Mouse (Mus musculus): ENCODE results near the gene Krt5. TPM values are rescaled to one million over a fixed set of nuclear protein-coding genes. Genes with fewer than 3 reads are reported as not detected.
"Not testable (repeated sequence)": the region's sequence is repeated elsewhere in the genome, so short reads cannot be mapped to it uniquely, and the experiment has no call there.

Gene Krt5
- total and polyA plus RNA-seq, 2 experiments = not detected

GRCm38 (mm10) chr15:101699866-101700265, 12.8 kb downstream of the Krt5 start:
- no peak overlapping the region for H3K27ac ChIP-seq (replicated peaks; ENCODE audit: insufficient read depth, low read depth, low read length)
- no peaks in the 10 kb centered on the region for H3K4me1 ChIP-seq (ENCODE audit: control insufficient read depth, insufficient read depth, low read length)
- no peaks in the 10 kb centered on the region for H3K79me2 ChIP-seq (ENCODE audit: control insufficient read depth, insufficient read depth, low read length)
- H3K9ac ChIP-seq (ENCODE audit: low read depth, low read length) = no peak overlapping the region
- no peaks in the 10 kb centered on the region for H3K36me3 ChIP-seq (ENCODE audit: control insufficient read depth, insufficient read depth, low read length)
- H3K4me3 ChIP-seq (ENCODE audit: insufficient read depth, low read depth, low read length) = no peak overlapping the region
- no peaks in the 10 kb centered on the region; the same call in 1 of the 2 replicates for H3K27me3 ChIP-seq (ENCODE audit: control insufficient read depth, insufficient read depth, low read length)
- no peak for DNase-seq (ENCODE audit: extremely low read depth, low read depth, low spot score)
- 83% methylated on average over 8 of the region's 8 CpGs for WGBS
- TF ChIP-seq POLR2A (IDR thresholded peaks at IDR 0.05; ENCODE audit: extremely low read depth, insufficient read depth, low read length) (no peak), CTCF (IDR thresholded peaks at IDR 0.05; ENCODE audit: low read depth, low read length) (no peak)

GRCm38 (mm10) chr15:101699192-101699591, 13.5 kb downstream of the Krt5 start:
- H3K79me2 ChIP-seq (ENCODE audit: control insufficient read depth, insufficient read depth, low read length) = no peaks in the 10 kb centered on the region
- no peaks in the 10 kb centered on the region; the same call in 1 of the 2 replicates for H3K27me3 ChIP-seq (ENCODE audit: control insufficient read depth, insufficient read depth, low read length)
- H3K4me3 ChIP-seq (ENCODE audit: insufficient read depth, low read depth, low read length) = no peak overlapping the region
- no peak overlapping the region for H3K9ac ChIP-seq (ENCODE audit: low read depth, low read length)
- no peaks in the 10 kb centered on the region for H3K36me3 ChIP-seq (ENCODE audit: control insufficient read depth, insufficient read depth, low read length)
- no peak for TF ChIP-seq POLR2A (IDR thresholded peaks at IDR 0.05; ENCODE audit: extremely low read depth, insufficient read depth, low read length)
- no peak for TF ChIP-seq CTCF (IDR thresholded peaks at IDR 0.05; ENCODE audit: low read depth, low read length)
- no peaks in the 10 kb centered on the region for H3K4me1 ChIP-seq (ENCODE audit: control insufficient read depth, insufficient read depth, low read length)
- WGBS = 37% methylated on average over 3 of the region's 3 CpGs
- no peak for DNase-seq (ENCODE audit: extremely low read depth, low read depth, low spot score)
- H3K27ac ChIP-seq (replicated peaks; ENCODE audit: insufficient read depth, low read depth, low read length) = no peak overlapping the region

GRCm38 (mm10) chr15:101697326-101698188, 15.1 kb downstream of the Krt5 start:
- 62% methylated on average over 8 of the region's 8 CpGs for WGBS
- no peaks in the 10 kb centered on the region for H3K4me1 ChIP-seq (ENCODE audit: control insufficient read depth, insufficient read depth, low read length)
- H3K27me3 ChIP-seq (ENCODE audit: control insufficient read depth, insufficient read depth, low read length) = no peaks in the 10 kb centered on the region; the same call in 1 of the 2 replicates
- H3K4me3 ChIP-seq (ENCODE audit: insufficient read depth, low read depth, low read length) = no peak overlapping the region
- DNase-seq (ENCODE audit: extremely low read depth, low read depth, low spot score) = no peak
- H3K9ac ChIP-seq (ENCODE audit: low read depth, low read length) = no peak overlapping the region
- H3K79me2 ChIP-seq (ENCODE audit: control insufficient read depth, insufficient read depth, low read length) = no peaks in the 10 kb centered on the region
- TF ChIP-seq CTCF (IDR thresholded peaks at IDR 0.05; ENCODE audit: low read depth, low read length) (no peak), POLR2A (IDR thresholded peaks at IDR 0.05; ENCODE audit: extremely low read depth, insufficient read depth, low read length) (no peak)
- no peak overlapping the region for H3K27ac ChIP-seq (replicated peaks; ENCODE audit: insufficient read depth, low read depth, low read length)
- H3K36me3 ChIP-seq (ENCODE audit: control insufficient read depth, insufficient read depth, low read length) = no peaks in the 10 kb centered on the region

- H3K4me1 ChIP-seq (ENCODE audit: control insufficient read depth, insufficient read depth, low read length) = no peaks in the 10 kb centered on the region
- no peak within 1 kb of the TSS for H3K4me3 ChIP-seq (ENCODE audit: insufficient read depth, low read depth, low read length)
- no peaks in the 10 kb centered on the region; the same call in 1 of the 2 replicates for H3K27me3 ChIP-seq (ENCODE audit: control insufficient read depth, insufficient read depth, low read length)
- H3K36me3 ChIP-seq (ENCODE audit: control insufficient read depth, insufficient read depth, low read length) = no peaks in the 10 kb centered on the region
- H3K9ac ChIP-seq (ENCODE audit: low read depth, low read length) = no peak within 1 kb of the TSS
- DNase-seq (ENCODE audit: extremely low read depth, low read depth, low spot score) = no peak
- 69% methylated on average over 5 of the region's 5 CpGs for WGBS
- TF ChIP-seq CTCF (IDR thresholded peaks at IDR 0.05; ENCODE audit: low read depth, low read length) (no peak), POLR2A (IDR thresholded peaks at IDR 0.05; ENCODE audit: extremely low read depth, insufficient read depth, low read length) (no peak)
- no peak within 1 kb of the TSS for H3K27ac ChIP-seq (replicated peaks; ENCODE audit: insufficient read depth, low read depth, low read length)
- H3K79me2 ChIP-seq (ENCODE audit: control insufficient read depth, insufficient read depth, low read length) = no peaks in the 10 kb centered on the region
Observed at GRCm38 (mm10) chr15:101694207-101694606, 18.5 kb downstream of the Krt5 start, which contains the start of gene Krt6a. TSS of gene Krt6a (minus strand) at chr15:101694307.

- not testable (repeated sequence) for H3K27ac ChIP-seq (replicated peaks; ENCODE audit: insufficient read depth, low read depth, low read length); H3K4me3 ChIP-seq (ENCODE audit: insufficient read depth, low read depth, low read length); H3K4me1 ChIP-seq (ENCODE audit: control insufficient read depth, insufficient read depth, low read length); H3K27me3 ChIP-seq (ENCODE audit: control insufficient read depth, insufficient read depth, low read length); H3K79me2 ChIP-seq (ENCODE audit: control insufficient read depth, insufficient read depth, low read length); H3K36me3 ChIP-seq (ENCODE audit: control insufficient read depth, insufficient read depth, low read length); DNase-seq (ENCODE audit: extremely low read depth, low read depth, low spot score); H3K9ac ChIP-seq (ENCODE audit: low read depth, low read length)
- WGBS = 82% methylated on average over 5 of the region's 5 CpGs
Observed at GRCm38 (mm10) chr15:101690460-101690859, 22.2 kb downstream of the Krt5 start.

GRCm38 (mm10) chr15:101688161-101688560, 24.5 kb downstream of the Krt5 start:
- Histone ChIP-seq H3K4me1 (ENCODE audit: control insufficient read depth, insufficient read depth, low read length) (no peaks in the 10 kb centered on the region), H3K9ac (ENCODE audit: low read depth, low read length) (no peak overlapping the region), H3K79me2 (ENCODE audit: control insufficient read depth, insufficient read depth, low read length) (no peaks in the 10 kb centered on the region), H3K4me3 (ENCODE audit: insufficient read depth, low read depth, low read length) (no peak overlapping the region), H3K27ac (replicated peaks; ENCODE audit: insufficient read depth, low read depth, low read length) (no peak overlapping the region), H3K36me3 (ENCODE audit: control insufficient read depth, insufficient read depth, low read length) (no peaks in the 10 kb centered on the region), H3K27me3 (ENCODE audit: control insufficient read depth, insufficient read depth, low read length) (no peaks in the 10 kb centered on the region)
- no peak for TF ChIP-seq CTCF (IDR thresholded peaks at IDR 0.05; ENCODE audit: low read depth, low read length)
- TF ChIP-seq POLR2A (IDR thresholded peaks at IDR 0.05; ENCODE audit: extremely low read depth, insufficient read depth, low read length) = no peak
- no peak for DNase-seq (ENCODE audit: extremely low read depth, low read depth, low spot score)
- WGBS = 49% methylated on average over 2 of the region's 2 CpGs
